ENCODE assay signal across 18 mouse cellular contexts in the genomic region with DNA sequence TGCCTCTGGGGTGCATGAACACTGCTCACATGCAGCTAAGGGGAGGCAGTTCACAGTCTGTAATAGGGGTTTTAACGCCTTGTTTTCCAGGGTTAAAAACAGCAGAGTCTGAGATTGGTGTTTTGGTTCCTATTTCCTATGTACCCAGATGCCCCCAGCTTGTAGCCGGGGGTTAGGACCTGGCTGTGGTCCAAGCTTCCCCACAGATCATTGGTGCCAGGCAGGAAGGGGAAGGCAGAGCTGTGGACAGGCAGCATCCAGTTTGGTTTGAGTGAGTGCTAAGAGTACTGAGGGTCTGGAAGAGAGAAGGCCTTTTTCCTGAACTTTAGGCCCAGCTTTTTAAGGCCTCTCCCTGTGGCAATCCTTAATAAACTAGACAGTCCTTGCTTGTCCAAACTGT.
DNase-seq lines count a peak whose midpoint lies in the region; ATAC-seq lines count a peak whose summit lies in the region.
"Had no signal": no experiment of that assay in that cellular context is flagged by ENCODE, and none has a peak within 500 bp of the region (broad histone marks: within the 10 kb centered on the region; RNA-seq: fewer than 3 reads in every experiment).

No protein-coding gene starts in this region.

- no peaks in the 10 kb centered on the region for H3K4me1 ChIP-seq in forebrain, embryonic 14.5 days (ENCODE audit: control insufficient read depth, insufficient read depth, low read length)
- H3K4me1 ChIP-seq in forebrain, embryonic 10.5 days = no peaks in the 10 kb centered on the region
- H3K4me1 ChIP-seq in neural tube, embryonic 12.5 days = 0 out of 2 replicates have a peak, but pooled peaks cover 4% of the 10 kb centered on the region
- no peaks in the 10 kb centered on the region for H3K4me1 ChIP-seq in neural tube, embryonic 14.5 days (ENCODE audit: control insufficient read depth, insufficient read depth, low read length)
- H3K4me1 ChIP-seq: embryonic facial prominence, embryonic 10.5 days; forebrain, embryonic 15.5 days; heart, embryonic 12.5 days; hindbrain, embryonic 15.5 days had no signal

- peak; percentile 2 for DNase-seq in forebrain, embryonic 14.5 days (ENCODE audit: low spot score)
- no peak for DNase-seq in forebrain, embryonic 10.5 days (ENCODE audit: extremely low spot score, low spot score)
- no peak for DNase-seq in neural tube, embryonic 10.5 days (ENCODE audit: extremely low spot score, low spot score)
- DNase-seq in gastrocnemius, postnatal 14 days = no peak
- DNase-seq: adrenal gland, postnatal 14 days; cerebellum, adult 8-10 months; cerebellum, postnatal 36 days; heart, adult 2 months had no signal

- H3K27ac ChIP-seq in forebrain, embryonic 14.5 days (ENCODE audit: low read depth, low read length) = no peak overlapping the region
- H3K27ac ChIP-seq in forebrain, embryonic 10.5 days = no peak overlapping the region
- no peak overlapping the region for H3K27ac ChIP-seq in neural tube, embryonic 12.5 days
- no peak overlapping the region for H3K27ac ChIP-seq in neural tube, embryonic 14.5 days (ENCODE audit: low read depth, low read length)
- H3K27ac ChIP-seq: embryonic facial prominence, embryonic 10.5 days; forebrain, embryonic 15.5 days; heart, adult 2 months; hindbrain, embryonic 15.5 days had no signal

- no peaks in the 10 kb centered on the region for H3K36me3 ChIP-seq in forebrain, embryonic 14.5 days (ENCODE audit: control insufficient read depth, insufficient read depth, low read length)
- no peaks in the 10 kb centered on the region for H3K36me3 ChIP-seq in forebrain, embryonic 10.5 days (replicated peaks)
- no peaks in the 10 kb centered on the region for H3K36me3 ChIP-seq in neural tube, embryonic 12.5 days
- H3K36me3 ChIP-seq in neural tube, embryonic 14.5 days (ENCODE audit: control insufficient read depth, insufficient read depth, low read length) = no peaks in the 10 kb centered on the region
- H3K36me3 ChIP-seq: embryonic facial prominence, embryonic 10.5 days; forebrain, embryonic 15.5 days; heart, embryonic 12.5 days; hindbrain, embryonic 15.5 days had no signal

- H3K9me3 ChIP-seq in forebrain, embryonic 14.5 days (replicated peaks; ENCODE audit: control insufficient read depth, low read length) = no peaks in the 10 kb centered on the region
- H3K9me3 ChIP-seq in forebrain, embryonic 10.5 days = no peaks in the 10 kb centered on the region
- no peaks in the 10 kb centered on the region for H3K9me3 ChIP-seq in neural tube, embryonic 12.5 days
- H3K9me3 ChIP-seq in neural tube, embryonic 14.5 days (ENCODE audit: control insufficient read depth, low read length) = no peaks in the 10 kb centered on the region
- H3K9me3 ChIP-seq: embryonic facial prominence, embryonic 10.5 days; forebrain, embryonic 15.5 days; heart, embryonic 12.5 days; hindbrain, embryonic 15.5 days had no signal

- no peaks in the 10 kb centered on the region for H3K27me3 ChIP-seq in forebrain, embryonic 14.5 days (replicated peaks; ENCODE audit: control insufficient read depth, insufficient read depth, low read length)
- H3K27me3 ChIP-seq in forebrain, embryonic 10.5 days (ENCODE audit: poor library complexity, severe bottlenecking) = no peaks in the 10 kb centered on the region
- no peaks in the 10 kb centered on the region for H3K27me3 ChIP-seq in neural tube, embryonic 12.5 days (replicated peaks)
- H3K27me3 ChIP-seq in neural tube, embryonic 14.5 days (ENCODE audit: control insufficient read depth, insufficient read depth, low read length) = no peaks in the 10 kb centered on the region
- H3K27me3 ChIP-seq: CH12.LX; forebrain, embryonic 15.5 days; heart, embryonic 12.5 days; hindbrain, embryonic 15.5 days; Patski had no signal

- peak; percentile 46; the same call in 1 of the 2 replicates for ATAC-seq in forebrain, embryonic 14.5 days
- ATAC-seq in neural tube, embryonic 12.5 days (ENCODE audit: low FRiP score, low read depth) = 0 out of 2 replicates have a peak, but pooled peaks have one; percentile 29
- ATAC-seq in common myeloid progenitor, adult 5-6 weeks (replicated peaks; ENCODE audit: low read depth, poor library complexity, severe bottlenecking) = peak; percentile 63; the same call in 1 of the 2 replicates
- peak; percentile 54; the same call in 1 of the 2 replicates for ATAC-seq in neural tube, embryonic 14.5 days (ENCODE audit: low read depth)
- ATAC-seq: activated CD4-positive, CD25-positive, alpha-beta regulatory T cell, adult 4 months; forebrain, embryonic 15.5 days; Patski had no signal

- H3K4me2 ChIP-seq in forebrain, embryonic 14.5 days (ENCODE audit: low read length) = no peak overlapping the region
- no peak overlapping the region for H3K4me2 ChIP-seq in neural tube, embryonic 12.5 days (replicated peaks)
- no peak overlapping the region for H3K4me2 ChIP-seq in neural tube, embryonic 14.5 days (ENCODE audit: low read depth, low read length)
- H3K4me2 ChIP-seq: forebrain, embryonic 15.5 days; heart, embryonic 12.5 days; hindbrain, embryonic 15.5 days had no signal

- H3K9ac ChIP-seq in forebrain, embryonic 14.5 days (ENCODE audit: low read length) = no peak overlapping the region
- no peak overlapping the region for H3K9ac ChIP-seq in neural tube, embryonic 12.5 days
- no peak overlapping the region for H3K9ac ChIP-seq in neural tube, embryonic 14.5 days (replicated peaks; ENCODE audit: low read depth, low read length)
- H3K9ac ChIP-seq: forebrain, embryonic 15.5 days; heart, embryonic 12.5 days; hindbrain, embryonic 15.5 days had no signal

- no peak overlapping the region for H3K4me3 ChIP-seq in forebrain, embryonic 14.5 days (ENCODE audit: low read depth, low read length)
- no peak overlapping the region for H3K4me3 ChIP-seq in forebrain, embryonic 10.5 days
- H3K4me3 ChIP-seq in neural tube, embryonic 12.5 days = no peak overlapping the region
- H3K4me3 ChIP-seq in neural tube, embryonic 14.5 days (ENCODE audit: low read depth, low read length) = no peak overlapping the region
- H3K4me3 ChIP-seq: embryonic facial prominence, embryonic 10.5 days; forebrain, embryonic 15.5 days; heart, adult 2 months; heart, embryonic 12.5 days; hindbrain, embryonic 15.5 days had no signal

- WGBS in forebrain, embryonic 14.5 days = 50% methylated on average over 2 of the region's 2 CpGs
- WGBS in forebrain, embryonic 10.5 days = 87% methylated on average over 2 of the region's 2 CpGs
- WGBS in neural tube, embryonic 12.5 days = 68% methylated on average over 2 of the region's 2 CpGs
- WGBS in neural tube, embryonic 14.5 days = 35% methylated on average over 2 of the region's 2 CpGs

- intact Hi-C loops in gastrocnemius, postnatal 14 days (cut with DNase I; ENCODE audit: low total_unique reads) = no loop called here
